Mouse (Mus musculus) CH12.LX (cell line): ENCODE data around the gene Fxr2. TPM values are rescaled to one million over a fixed set of nuclear protein-coding genes. Genes with fewer than 3 reads are reported as not detected.

Experiments
- DNase-seq: peaks from one replicate; pipeline ENCODE4 v3.0.0-alpha.2; 2013; ENCODE audit errors: extremely low read depth
- H3K27ac ChIP-seq: 2 replicates; pipeline ENCODE4 v1.5.1; 2012; ENCODE audit warnings: low read depth, mild to moderate bottlenecking, control low read depth, moderate library complexity; ENCODE audit not compliant: insufficient read depth
- H3K27me3 ChIP-seq: replicated peaks from 2 replicates; pipeline ENCODE3; 2012; ENCODE audit warnings: inconsistent platforms
- H3K36me3 ChIP-seq, 2 experiments: replicated peaks in 1 of 2; 2 replicates each; pipeline versions ENCODE3 to v1.6.1; 2012; ENCODE audit warnings: inconsistent platforms in 1 of 2, low read length in 1 of 2, mild to moderate bottlenecking in 1 of 2, mixed read lengths in 1 of 2, moderate library complexity in 1 of 2; ENCODE audit not compliant: control insufficient read depth in 1 of 2, insufficient read depth in 1 of 2
- H3K4me1 ChIP-seq, 2 experiments: 2 replicates each; pipeline ENCODE4 v1.6.1; 2012; ENCODE audit warnings: inconsistent platforms in 1 of 2, moderate library complexity in 1 of 2; ENCODE audit not compliant: insufficient read depth in 2 of 2, control insufficient read depth in 1 of 2
- H3K4me2 ChIP-seq: 2 replicates; pipeline ENCODE4 v1.6.1; 2012; ENCODE audit warnings: low read depth, mild to moderate bottlenecking, control low read depth; ENCODE audit not compliant: poor library complexity, insufficient read depth, severe bottlenecking
- H3K4me3 ChIP-seq, 3 experiments: fragments of 150-350 bp in 1 of 3; sonication (generic) in 1 of 3; replicated peaks in 1 of 3; 2 replicates each; pipeline versions ENCODE3 to v1.5.1; 2011 to 2012; ENCODE audit warnings: low read depth in 2 of 3, low read length in 2 of 3, mild to moderate bottlenecking in 2 of 3, moderate library complexity in 2 of 3, control low read depth in 1 of 3, improper control_type of control experiment in 1 of 3, inconsistent platforms in 1 of 3, mixed read lengths in 1 of 3; ENCODE audit not compliant: poor library complexity in 1 of 3
- H3K79me2 ChIP-seq: replicated peaks from 2 replicates; pipeline ENCODE4 v1.6.1; 2012; ENCODE audit warnings: mild to moderate bottlenecking, moderate library complexity; ENCODE audit not compliant: control insufficient read depth, poor library complexity, insufficient read depth, severe bottlenecking; ENCODE audit errors: extremely low read depth
- H3K9ac ChIP-seq: 2 replicates; pipeline ENCODE4 v1.6.1; 2012; ENCODE audit warnings: low read depth, mild to moderate bottlenecking, control low read depth, moderate library complexity; ENCODE audit not compliant: insufficient read depth
- H3K9me3 ChIP-seq: replicated peaks from 2 replicates; pipeline ENCODE3; 2012; ENCODE audit warnings: low read length, inconsistent platforms, mixed read lengths
- CHD1 ChIP-seq: IDR thresholded peaks from 2 replicates; pipeline ENCODE4 v1.6.1; 2012; ENCODE audit warnings: low read depth, low read length, improper control_type of control experiment, inconsistent platforms
- CHD2 ChIP-seq: IDR thresholded peaks from 2 replicates; pipeline ENCODE4 v1.6.1; 2011; ENCODE audit warnings: low read length, improper control_type of control experiment
- E2F4 ChIP-seq: IDR thresholded peaks from 2 replicates; pipeline ENCODE4 v1.6.1; 2011; ENCODE audit warnings: low read depth, low read length, improper control_type of control experiment; ENCODE audit not compliant: insufficient replicate concordance
- ELF1 ChIP-seq: IDR thresholded peaks from 2 replicates; pipeline ENCODE4 v1.6.1; 2014; ENCODE audit warnings: low read depth, mild to moderate bottlenecking, inconsistent platforms, low read length, improper control_type of control experiment
- ETS1 ChIP-seq: conservative IDR thresholded peaks from 2 replicates; pipeline ENCODE4 v1.6.1; 2012; ENCODE audit warnings: low read depth, mild to moderate bottlenecking, inconsistent platforms, low read length, improper control_type of control experiment, moderate library complexity
- GABPA ChIP-seq: IDR thresholded peaks from 2 replicates; pipeline ENCODE4 v1.6.1; 2012; ENCODE audit warnings: low read depth, low read length, improper control_type of control experiment, inconsistent platforms; ENCODE audit not compliant: insufficient replicate concordance
- JUND ChIP-seq: conservative IDR thresholded peaks from 2 replicates; pipeline ENCODE4 v1.6.1; 2011; ENCODE audit warnings: low read depth, low read length, improper control_type of control experiment
- MEF2A ChIP-seq: IDR thresholded peaks from 2 replicates; pipeline ENCODE4 v1.6.1; 2014; ENCODE audit warnings: low read depth, mild to moderate bottlenecking, inconsistent platforms, low read length, improper control_type of control experiment, borderline replicate concordance
- MXI1 ChIP-seq: IDR thresholded peaks from 2 replicates; pipeline ENCODE4 v1.6.1; 2011; ENCODE audit warnings: mild to moderate bottlenecking, low read depth, low read length, improper control_type of control experiment
- MYC ChIP-seq: IDR thresholded peaks from 2 replicates; pipeline ENCODE4 v1.6.1; 2011; ENCODE audit warnings: low read depth, mild to moderate bottlenecking, improper control_type of control experiment, low read length
- PAX5 ChIP-seq: IDR thresholded peaks from 2 replicates; pipeline ENCODE4 v1.6.1; 2012; ENCODE audit warnings: low read length, inconsistent platforms, mixed read lengths
- POLR2AphosphoS2 ChIP-seq: IDR thresholded peaks from 2 replicates; pipeline ENCODE4 v1.6.1; 2011; ENCODE audit warnings: low read depth, low read length, improper control_type of control experiment
- TCF12 ChIP-seq: IDR thresholded peaks from 2 replicates; pipeline ENCODE4 v1.6.1; 2014; ENCODE audit warnings: low read depth, mild to moderate bottlenecking, inconsistent platforms, low read length, improper control_type of control experiment
- UBTF ChIP-seq: IDR thresholded peaks from 2 replicates; pipeline ENCODE4 v1.6.1; 2012; ENCODE audit warnings: low read depth, mild to moderate bottlenecking, inconsistent platforms, low read length, improper control_type of control experiment, moderate library complexity
- USF1 ChIP-seq: IDR thresholded peaks from 2 replicates; pipeline ENCODE4 v1.6.1; 2014; ENCODE audit warnings: low read depth, mild to moderate bottlenecking, inconsistent platforms, low read length, improper control_type of control experiment
- USF2 ChIP-seq: conservative IDR thresholded peaks from 2 replicates; pipeline ENCODE4 v1.6.1; 2011; ENCODE audit warnings: low read depth, low read length, improper control_type of control experiment
- ZC3H11A ChIP-seq: IDR thresholded peaks from 2 replicates; pipeline ENCODE4 v1.6.1; 2012; ENCODE audit warnings: low read depth, mild to moderate bottlenecking, inconsistent platforms, low read length, improper control_type of control experiment
- ZNF384 ChIP-seq: IDR thresholded peaks from 2 replicates; pipeline ENCODE4 v1.6.1; 2012; ENCODE audit warnings: low read depth, low read length, improper control_type of control experiment, inconsistent platforms
- dilution Hi-C: fragments of 300-500 bp; cut with MboI; formaldehyde crosslinking; loops from 2 replicates; pipeline ENCODE4 v1.14.3; 2020; ENCODE audit warnings: low sequenced_read_pairs; ENCODE audit not compliant: extremely low pct_unique_long_range_greater_than_20kb, extremely low pct_ligation_motif_present
- in situ Hi-C: fragments of 300-500 bp; cut with MboI; formaldehyde crosslinking; loops from 3 replicates; pipeline ENCODE4 v1.14.3; 2019; ENCODE audit warnings: low sequenced_read_pairs, low pct_ligation_motif_present, low pct_unique_long_range_greater_than_20kb, mixed read lengths
- polyA plus RNA-seq: library from polyadenylated mRNA; unstranded; fragments of >175 nt; gene quantifications from 2 replicates; pipeline ENCODE4 v1.2.1, GENCODE M21; 2012; ENCODE audit warnings: low read depth; ENCODE audit not compliant: insufficient read length
- total RNA-seq, 2 experiments: library from RNA; depleted of rRNA; stranded (reverse); fragments of 300-350 nt in 1 of 2; fragments of >200 nt in 1 of 2; gene quantifications; 2 replicates each; pipeline ENCODE4 v1.2.3; 2012 to 2014

Fxr2 gene
- total and polyA plus RNA-seq, 3 experiments = 83.3 to 96.4 (median 90.5) TPM

- Histone ChIP-seq H3K9ac (no peak overlapping the region), H3K36me3 (no peaks in the 10 kb centered on the region), H3K4me3 (no peak overlapping the region), H3K4me2 (no peak overlapping the region), H3K27me3 (no peaks in the 10 kb centered on the region), H3K9me3 (no peaks in the 10 kb centered on the region), H3K4me1 (peaks cover 4 to 29% of the 10 kb centered on the region in 2 experiments), H3K27ac (no peak overlapping the region), H3K79me2 (peaks cover 3% of the 10 kb centered on the region)
- dilution Hi-C loops = no loop called here
- no peak for DNase-seq
- in situ Hi-C loops = loop anchor here (10.0 kb wide), 1 partner anchor 58 kb away; no protein-coding TSS in a partner anchor
- no peak for TF ChIP-seq JUND
Measured at GRCm38 (mm10) chr11:69686377-69686776, 53.6 kb downstream of the Fxr2 start.

- DNase-seq = no peak
- in situ Hi-C loops = loop anchor here (10.0 kb wide), 1 partner anchor 58 kb away; no protein-coding TSS in a partner anchor
- no peak overlapping the region for H3K9ac ChIP-seq
- no peaks in the 10 kb centered on the region for H3K36me3 ChIP-seq
- H3K79me2 ChIP-seq = no peaks in the 10 kb centered on the region
- no peaks in the 10 kb centered on the region for H3K9me3 ChIP-seq
- dilution Hi-C loops = no loop called here
- no peak overlapping the region for H3K4me2 ChIP-seq
- no peak overlapping the region for H3K27ac ChIP-seq
- no peak overlapping the region for H3K4me3 ChIP-seq
- H3K27me3 ChIP-seq = no peaks in the 10 kb centered on the region
- TF ChIP-seq GABPA (no peak), ZNF384 (no peak), JUND (no peak), USF2 (no peak), ELF1 (no peak), POLR2AphosphoS2 (no peak), MEF2A (no peak), CHD2 (no peak), ETS1 (no peak), PAX5 (no peak), CHD1 (no peak), UBTF (no peak), USF1 (no peak), TCF12 (no peak), MXI1 (no peak), ZC3H11A (no peak), E2F4 (no peak), MYC (no peak)
- H3K4me1 ChIP-seq = peaks cover 4 to 29% of the 10 kb centered on the region in 2 experiments
Measured at GRCm38 (mm10) chr11:69687061-69687460, 54.3 kb downstream of the Fxr2 start.
